In the genomic region with DNA sequence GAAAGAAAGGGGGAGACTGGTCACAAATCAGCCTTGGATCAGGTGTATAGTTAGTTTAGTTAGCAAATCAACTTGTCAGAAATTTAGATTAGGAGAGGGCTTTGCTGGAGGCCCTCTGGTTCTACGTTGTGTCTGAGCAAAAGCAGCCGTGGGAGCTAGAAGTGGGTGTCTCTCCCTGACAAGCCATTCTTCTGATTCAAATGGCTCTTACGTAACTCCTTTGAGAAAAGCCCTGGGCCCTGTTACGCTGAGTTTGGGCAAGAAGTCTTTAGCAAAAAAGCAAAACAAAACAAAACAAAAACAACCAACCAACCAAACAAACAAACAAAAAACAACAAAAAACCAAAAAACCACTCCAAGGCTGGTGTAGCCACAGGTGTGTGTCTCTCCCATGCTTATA, we compare ENCODE assay signal across 21 mouse cellular contexts. TPM values are rescaled to one million over a fixed set of nuclear protein-coding genes. Genes with fewer than 3 reads are reported as not detected.
DNase-seq lines count a peak whose midpoint lies in the region; ATAC-seq and TF ChIP-seq lines count a peak whose summit lies in the region.
"Had no signal": no experiment of that assay in that cellular context is flagged by ENCODE, and none has a peak within 500 bp of the region (broad histone marks: within the 10 kb centered on the region; RNA-seq: fewer than 3 reads in every experiment).

No protein-coding gene starts in this region.

- no peaks in the 10 kb centered on the region for H3K79me2 ChIP-seq in heart, adult 2 months (replicated peaks; ENCODE audit: control insufficient read depth, insufficient read depth, low read length)

- 79% methylated on average over 4 of the region's 4 CpGs for WGBS in heart, adult 2 months
- 69% methylated on average over 4 of the region's 4 CpGs for WGBS in heart, postnatal 0 days

- H3K36me3 ChIP-seq in heart, adult 2 months (ENCODE audit: control insufficient read depth, insufficient read depth, low read length) = peaks cover 5% of the 10 kb centered on the region; the same call in 1 of the 2 replicates
- peaks cover 11% of the 10 kb centered on the region; the same call in 1 of the 2 replicates for H3K36me3 ChIP-seq in heart, postnatal 0 days (replicated peaks; ENCODE audit: control insufficient read depth, insufficient read depth, low read length)
- H3K36me3 ChIP-seq: G1E had no signal

- no peak for TF ChIP-seq CTCF in heart, adult 2 months (IDR thresholded peaks at IDR 0.05)
- no peak for TF ChIP-seq CTCF in heart, postnatal 0 days (IDR thresholded peaks at IDR 0.05; ENCODE audit: low read depth)

- TF ChIP-seq EP300 in heart, adult 2 months (IDR thresholded peaks at IDR 0.05; ENCODE audit: insufficient read depth, low read depth, low read length) = no peak
- TF ChIP-seq EP300 in heart, postnatal 0 days (IDR thresholded peaks at IDR 0.05; ENCODE audit: low read depth) = no peak

- no peak overlapping the region for H3K4me3 ChIP-seq in heart, adult 2 months
- no peak overlapping the region for H3K4me3 ChIP-seq in heart, postnatal 0 days (ENCODE audit: low read depth, low read length)
- H3K4me3 ChIP-seq: erythroblast, embryonic 14.5 days; megakaryocyte, embryonic 14.5 days; midbrain, embryonic 15.5 days; neural tube, embryonic 15.5 days; stomach, embryonic 15.5 days had no signal

- peaks cover 18% of the 10 kb centered on the region for H3K4me1 ChIP-seq in heart, adult 2 months (ENCODE audit: control insufficient read depth, insufficient read depth, low read length)
- peaks cover 26% of the 10 kb centered on the region for H3K4me1 ChIP-seq in heart, postnatal 0 days (ENCODE audit: control insufficient read depth, insufficient read depth)
- H3K4me1 ChIP-seq: neural tube, embryonic 15.5 days; stomach, embryonic 15.5 days had no signal

- no peak for DNase-seq in heart, adult 2 months
- DNase-seq in heart, adult 9 months (ENCODE audit: low spot score in 2 of 2) = no peak
- DNase-seq in heart, postnatal 0 days (ENCODE audit: low spot score) = no peak
- DNase-seq in heart, postnatal 25 days (ENCODE audit: low spot score) = no peak
- peak; percentile 22 for DNase-seq in lung, postnatal 14 days
- DNase-seq in lung, postnatal 4 days = no peak
- DNase-seq in lung, postnatal 36 days = peak; percentile 32
- DNase-seq: gastrocnemius, postnatal 14 days; liver, postnatal 0 days; right cerebral cortex, postnatal 14 days; thymus, adult 18-20 months; thymus, postnatal 4 days had no signal

- no peak overlapping the region for H3K9ac ChIP-seq in heart, adult 2 months (ENCODE audit: low read depth, low read length)
- peak overlapping the region; percentile 46; the same call in 1 of the 2 replicates for H3K9ac ChIP-seq in heart, postnatal 0 days (replicated peaks; ENCODE audit: low read depth, low read length)
- H3K9ac ChIP-seq: liver, postnatal 0 days; midbrain, embryonic 15.5 days; neural tube, embryonic 15.5 days; stomach, embryonic 15.5 days had no signal

- ATAC-seq in heart, postnatal 0 days (ENCODE audit: insufficient read depth, low read depth) = no peak
- no peak for ATAC-seq in activated CD4-positive, CD25-positive, alpha-beta regulatory T cell, adult 4 months
- ATAC-seq: forebrain, embryonic 14.5 days; liver, postnatal 0 days; midbrain, embryonic 15.5 days had no signal

- intact Hi-C loops in heart, adult 2 months (cut with DNase I) = no loop called here
- intact Hi-C loops in heart, postnatal 25 days (cut with DNase I) = no loop called here

- no peak overlapping the region for H3K4me2 ChIP-seq in heart, postnatal 0 days (ENCODE audit: low read depth, low read length)
- H3K4me2 ChIP-seq: neural tube, embryonic 15.5 days; stomach, embryonic 15.5 days had no signal

- no peak for TF ChIP-seq POLR2A in heart, adult 2 months (IDR thresholded peaks at IDR 0.05; ENCODE audit: insufficient read depth, low read depth, low read length)

- no peaks in the 10 kb centered on the region for H3K9me3 ChIP-seq in heart, postnatal 0 days (replicated peaks; ENCODE audit: control insufficient read depth, low read length)
- H3K9me3 ChIP-seq: G1E; limb, embryonic 10.5 days; megakaryocyte, embryonic 14.5 days; midbrain, embryonic 15.5 days; neural tube, embryonic 15.5 days; stomach, embryonic 15.5 days had no signal

- H3K27ac ChIP-seq in heart, adult 2 months = peak overlapping the region; percentile 78
- peak overlapping the region; percentile 72 for H3K27ac ChIP-seq in heart, postnatal 0 days (ENCODE audit: low read depth)
- H3K27ac ChIP-seq: limb, embryonic 10.5 days; midbrain, embryonic 15.5 days; neural tube, embryonic 15.5 days; stomach, embryonic 15.5 days had no signal

- no peaks in the 10 kb centered on the region for H3K27me3 ChIP-seq in heart, adult 2 months (ENCODE audit: control insufficient read depth, insufficient read depth, low read length)
- H3K27me3 ChIP-seq in heart, postnatal 0 days (ENCODE audit: control insufficient read depth, insufficient read depth, low read length) = no peaks in the 10 kb centered on the region
- H3K27me3 ChIP-seq: midbrain, embryonic 15.5 days; neural tube, embryonic 15.5 days had no signal

RNA-seq across cellular contexts. Expression of a gene that starts 8.4 kb away (rescaled TPM):
- total RNA-seq in heart, adult 2 months (2021) = 10 to 100 TPM; 21.6 to 26.1 TPM
- 31.9 and 39.2 TPM in 2 replicates for polyA plus RNA-seq in heart, adult 2 months (2012; rRNA removed)
- 10.8 and 65.6 TPM in 2 replicates for total RNA-seq in heart, postnatal 0 days (2014; rRNA removed; ENCODE audit: low replicate concordance)
- polyA plus RNA-seq in heart, postnatal 0 days (2015; fragmentation: Nextera tagmentation; extraction: Ambion mirVana) = 101 and 102 TPM in 2 replicates
- 10 to 100 TPM; 23.0 to 24.5 TPM for total RNA-seq in heart, postnatal 25 days (2021)
- 1 to 10 TPM; 3.3 to 7.1 TPM for polyA plus RNA-seq in activated CD4-positive, CD25-positive, alpha-beta regulatory T cell, adult 4 months (2017; shearing (Covaris generic))
- polyA plus RNA-seq: erythroblast, embryonic 14.5 days had no signal

RNA-seq across cellular contexts. Expression of a gene that starts 11.9 kb away (rescaled TPM):
- 10 to 100 TPM; 15.2 to 15.4 TPM for total RNA-seq in heart, adult 2 months (2021)
- polyA plus RNA-seq in heart, adult 2 months (2012; rRNA removed) = 14.8 and 18.6 TPM in 2 replicates
- total RNA-seq in heart, postnatal 0 days (2014; rRNA removed; ENCODE audit: low replicate concordance) = 14.2 and 21.9 TPM in 2 replicates
- polyA plus RNA-seq in heart, postnatal 0 days (2015; fragmentation: Nextera tagmentation; extraction: Ambion mirVana) = 12.1 and 12.7 TPM in 2 replicates
- 10 to 100 TPM; 14.8 to 16.5 TPM for total RNA-seq in heart, postnatal 25 days (2021)
- polyA plus RNA-seq in activated CD4-positive, CD25-positive, alpha-beta regulatory T cell, adult 4 months (2017; shearing (Covaris generic)) = 1 to 10 TPM; 1.2 TPM
- polyA plus RNA-seq: erythroblast, embryonic 14.5 days had no signal

Comparison
In these comparisons a context has a peak if more than half of its experiments do, and no peak if none do; other contexts are left out.
1. DNase-seq: peak in lung, postnatal 14 days (single experiment) and lung, postnatal 36 days (single experiment); none in heart, adult 2 months (0 of 2), heart, adult 9 months (0 of 2), heart, postnatal 0 days (single experiment), heart, postnatal 25 days (single experiment) and lung, postnatal 4 days (0 of 2).